Mouse (Mus musculus) lung, adult 2 months (tissue): ENCODE measurements around the gene Ldb2.

Experiments used
- CTCF ChIP-seq: fragments of 200-500 bp; IDR thresholded peaks from 2 replicates; pipeline ENCODE4 v1.5.1; 2011; ENCODE audit warnings: mild to moderate bottlenecking, low read length, control low read depth; ENCODE audit not compliant: insufficient read depth
- POLR2A ChIP-seq: fragments of 200-500 bp; IDR thresholded peaks from 2 replicates; pipeline ENCODE4 v1.6.1; 2011; ENCODE audit warnings: low read depth, mild to moderate bottlenecking, control low read depth, low read length, borderline replicate concordance; ENCODE audit errors: extremely low read depth

- TF ChIP-seq CTCF (no peak), POLR2A (no peak)
Observed at GRCm38 (mm10) chr5:44608901-44609300, 190.6 kb downstream of the Ldb2 start.
